Mouse (Mus musculus): ENCODE data around the gene Ccdc38. TPM values are rescaled to one million over a fixed set of nuclear protein-coding genes. Genes with fewer than 3 reads are reported as not detected.

Gene Ccdc38
- polyA plus RNA-seq, 1 experiment from 2014 or later: 0.08 TPM

GRCm38 (mm10) chr10:93519756-93520155, 20.7 kb upstream of the Ccdc38 start:
- ATAC-seq (ENCODE audit: insufficient read depth): no peak
- WGBS (ENCODE audit: insufficient replicate concordance): 65% methylated on average over 5 of the region's 5 CpGs
- H3K27me3 ChIP-seq: no peaks in the 10 kb centered on the region

DNA sequence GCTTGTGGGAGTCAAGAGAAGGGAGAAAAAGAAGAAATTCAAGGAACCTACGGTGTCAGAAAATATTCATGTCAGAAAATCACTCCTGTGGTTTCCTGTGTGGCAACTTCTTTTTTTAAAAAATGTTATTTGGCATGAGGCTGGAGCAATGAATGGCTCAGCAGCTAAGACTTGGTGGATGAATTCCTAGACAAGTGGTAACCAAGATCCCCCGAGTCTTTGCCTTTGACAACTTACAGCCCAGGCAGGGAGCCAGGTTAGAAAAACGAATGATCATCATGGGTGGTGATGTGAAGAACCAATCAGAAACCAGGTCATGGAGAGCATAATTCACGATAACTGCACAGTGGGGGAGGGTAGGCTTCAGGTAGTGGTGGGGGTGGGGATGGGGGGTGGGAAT, 19.4 kb upstream of the Ccdc38 start:
- H3K4me1 ChIP-seq (replicated peaks): 0 out of 2 replicates have a peak, but pooled peaks cover 8% of the 10 kb centered on the region
- H3K9me3 ChIP-seq (replicated peaks): no peaks in the 10 kb centered on the region
- H3K27me3 ChIP-seq: no peaks in the 10 kb centered on the region
- H3K9ac ChIP-seq: no peak overlapping the region
- H3K36me3 ChIP-seq (replicated peaks): no peaks in the 10 kb centered on the region
- 20% methylated on average over 4 of the region's 4 CpGs for WGBS (ENCODE audit: insufficient replicate concordance)
- no peak overlapping the region for H3K4me2 ChIP-seq
- H3K27ac ChIP-seq (replicated peaks): no peak overlapping the region
- no peak overlapping the region for H3K4me3 ChIP-seq (replicated peaks)
- ATAC-seq (ENCODE audit: insufficient read depth): no peak

More at GRCm38 (mm10) chr10:93519756-93520155, 20.7 kb upstream of the Ccdc38 start:
- Histone ChIP-seq H3K36me3 (replicated peaks) (no peaks in the 10 kb centered on the region), H3K4me3 (replicated peaks) (no peak overlapping the region), H3K4me2 (no peak overlapping the region), H3K9me3 (replicated peaks) (no peaks in the 10 kb centered on the region), H3K9ac (no peak overlapping the region), H3K4me1 (replicated peaks) (0 out of 2 replicates have a peak, but pooled peaks cover 5% of the 10 kb centered on the region), H3K27ac (replicated peaks) (no peak overlapping the region)

GRCm38 (mm10) chr10:93525329-93525728, 15.1 kb upstream of the Ccdc38 start:
- 58% methylated on average over 1 of the region's 1 CpGs for WGBS (ENCODE audit: insufficient replicate concordance)
- no peak overlapping the region for H3K4me2 ChIP-seq
- no peak overlapping the region for H3K9ac ChIP-seq
- no peak overlapping the region for H3K4me3 ChIP-seq (replicated peaks)
- 0 out of 2 replicates have a peak, but pooled peaks cover 7% of the 10 kb centered on the region for H3K36me3 ChIP-seq (replicated peaks)
- H3K27me3 ChIP-seq: no peaks in the 10 kb centered on the region
- H3K27ac ChIP-seq (replicated peaks): no peak overlapping the region
- no peaks in the 10 kb centered on the region for H3K9me3 ChIP-seq (replicated peaks)
- H3K4me1 ChIP-seq (replicated peaks): 0 out of 2 replicates have a peak, but pooled peaks cover 3% of the 10 kb centered on the region
- ATAC-seq (ENCODE audit: insufficient read depth): no peak

- no peak overlapping the region for H3K27ac ChIP-seq (replicated peaks)
- H3K27me3 ChIP-seq: peaks cover 35% of the 10 kb centered on the region
- H3K36me3 ChIP-seq (replicated peaks): no peaks in the 10 kb centered on the region
- 63% methylated on average over 2 of the region's 2 CpGs for WGBS (ENCODE audit: insufficient replicate concordance)
- peaks cover 15% of the 10 kb centered on the region for H3K4me1 ChIP-seq (replicated peaks)
- H3K9me3 ChIP-seq (replicated peaks): no peaks in the 10 kb centered on the region
- no peak overlapping the region for H3K9ac ChIP-seq
- no peak overlapping the region; the same call in 1 of the 2 replicates for H3K4me2 ChIP-seq
- no peak overlapping the region for H3K4me3 ChIP-seq (replicated peaks)
- no peak for ATAC-seq (ENCODE audit: insufficient read depth)
Measured at GRCm38 (mm10) chr10:93538287-93538686, 2.1 kb upstream of the Ccdc38 start.

DNA sequence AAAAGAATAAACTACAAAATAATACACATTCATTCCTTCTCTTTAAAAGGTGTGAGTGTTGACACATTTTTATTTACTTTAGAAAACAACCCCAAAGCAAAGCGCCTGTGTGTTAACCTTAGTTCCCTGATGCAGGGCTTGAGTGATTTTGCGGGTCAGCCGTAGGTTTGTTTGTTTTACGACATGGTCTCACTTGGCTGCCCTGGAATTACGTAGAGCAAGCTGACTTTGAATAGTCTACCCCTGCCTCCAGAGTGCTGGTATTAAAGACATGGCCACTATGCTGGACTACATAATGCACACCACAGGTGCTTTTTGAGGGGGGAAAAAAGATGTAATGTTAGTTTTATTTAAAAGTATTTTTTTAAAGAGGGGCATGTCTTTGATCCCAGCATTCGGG, 1.6 kb upstream of the Ccdc38 start:
- no peaks in the 10 kb centered on the region for H3K9me3 ChIP-seq (replicated peaks)
- no peak overlapping the region for H3K9ac ChIP-seq
- H3K27me3 ChIP-seq: peaks cover 35% of the 10 kb centered on the region
- peaks cover 15% of the 10 kb centered on the region for H3K4me1 ChIP-seq (replicated peaks)
- peak overlapping the region; percentile 10; the same call in 1 of the 2 replicates for H3K4me2 ChIP-seq
- H3K27ac ChIP-seq (replicated peaks): no peak overlapping the region; the same call in 1 of the 2 replicates
- WGBS (ENCODE audit: insufficient replicate concordance): 71% methylated on average over 6 of the region's 6 CpGs
- H3K36me3 ChIP-seq (replicated peaks): no peaks in the 10 kb centered on the region
- no peak overlapping the region for H3K4me3 ChIP-seq (replicated peaks)
- peak; percentile 43; the same call in 1 of the 2 replicates for ATAC-seq (ENCODE audit: insufficient read depth)

- ATAC-seq (ENCODE audit: insufficient read depth): peak; percentile 76
- Histone ChIP-seq H3K9ac (peak within 1 kb of the TSS; percentile 40), H3K27me3 (peaks cover 30% of the 10 kb centered on the region), H3K4me3 (replicated peaks) (peak within 1 kb of the TSS; percentile 53), H3K27ac (replicated peaks) (peak within 1 kb of the TSS; percentile 53), H3K36me3 (replicated peaks) (no peaks in the 10 kb centered on the region), H3K4me1 (replicated peaks) (peaks cover 15% of the 10 kb centered on the region), H3K4me2 (peak within 1 kb of the TSS; percentile 72), H3K9me3 (replicated peaks) (no peaks in the 10 kb centered on the region)
- WGBS (ENCODE audit: insufficient replicate concordance): 2% methylated on average over 35 of the region's 35 CpGs
Measured at GRCm38 (mm10) chr10:93539775-93540430, 529 bp upstream of the Ccdc38 start, which contains the start of gene Amdhd1. Gene Amdhd1 (minus strand): TSS chr10:93540033.

- Histone ChIP-seq H3K4me1 (replicated peaks) (peaks cover 15% of the 10 kb centered on the region), H3K36me3 (replicated peaks) (no peaks in the 10 kb centered on the region), H3K9me3 (replicated peaks) (no peaks in the 10 kb centered on the region), H3K27me3 (peaks cover 21% of the 10 kb centered on the region), H3K27ac (replicated peaks) (no peak overlapping the region), H3K4me2 (no peak overlapping the region), H3K9ac (no peak overlapping the region), H3K4me3 (replicated peaks) (no peak overlapping the region)
- 48% methylated on average over 1 of the region's 1 CpGs for WGBS (ENCODE audit: insufficient replicate concordance)
- ATAC-seq (ENCODE audit: insufficient read depth): no peak
Measured at GRCm38 (mm10) chr10:93541585-93541984, 1.2 kb downstream of the Ccdc38 start.

- peaks cover 15% of the 10 kb centered on the region for H3K4me1 ChIP-seq (replicated peaks)
- no peaks in the 10 kb centered on the region for H3K36me3 ChIP-seq (replicated peaks)
- no peak overlapping the region for H3K4me3 ChIP-seq (replicated peaks)
- H3K4me2 ChIP-seq: no peak overlapping the region
- no peak for ATAC-seq (ENCODE audit: insufficient read depth)
- no peak overlapping the region for H3K9ac ChIP-seq
- WGBS (ENCODE audit: insufficient replicate concordance): 43% methylated on average over 4 of the region's 4 CpGs
- no peaks in the 10 kb centered on the region for H3K9me3 ChIP-seq (replicated peaks)
- peaks cover 19% of the 10 kb centered on the region for H3K27me3 ChIP-seq
- H3K27ac ChIP-seq (replicated peaks): no peak overlapping the region
Measured at GRCm38 (mm10) chr10:93542356-93542755, 1.9 kb downstream of the Ccdc38 start.

DNA sequence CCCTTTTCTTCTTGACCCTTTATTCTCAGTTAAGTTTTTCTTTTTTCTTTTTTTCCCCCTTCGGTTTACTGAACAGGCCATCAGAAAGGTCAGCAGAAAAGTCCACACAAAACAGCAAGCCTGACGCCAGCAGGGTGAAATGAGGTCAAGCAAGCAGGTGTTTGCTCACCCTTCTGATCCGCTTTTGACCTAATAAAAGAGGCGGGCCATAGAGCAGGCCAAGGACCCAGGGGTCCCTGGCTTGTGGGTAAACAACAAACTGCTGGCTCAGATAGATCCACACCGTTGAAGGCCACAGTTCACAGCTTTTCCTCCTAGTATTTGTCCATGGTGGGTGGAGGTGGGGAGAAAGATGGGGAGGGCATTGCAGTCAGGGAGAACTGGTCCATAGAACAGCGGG, 2.7 kb downstream of the Ccdc38 start:
- no peak overlapping the region for H3K27ac ChIP-seq (replicated peaks)

GRCm38 (mm10) chr10:93544172-93544571, 3.7 kb downstream of the Ccdc38 start:
- 55% methylated on average over 5 of the region's 5 CpGs for WGBS (ENCODE audit: insufficient replicate concordance)
- no peaks in the 10 kb centered on the region for H3K36me3 ChIP-seq (replicated peaks)
- H3K9ac ChIP-seq: no peak overlapping the region
- 0 out of 2 replicates have a peak, but pooled peaks cover 3% of the 10 kb centered on the region for H3K27me3 ChIP-seq
- no peak for ATAC-seq (ENCODE audit: insufficient read depth)
- no peak overlapping the region for H3K4me3 ChIP-seq (replicated peaks)
- H3K4me2 ChIP-seq: no peak overlapping the region
- H3K4me1 ChIP-seq (replicated peaks): peaks cover 15% of the 10 kb centered on the region
- H3K9me3 ChIP-seq (replicated peaks): no peaks in the 10 kb centered on the region
- no peak overlapping the region for H3K27ac ChIP-seq (replicated peaks)

More for the DNA sequence above, 2.7 kb downstream of the Ccdc38 start:
- WGBS (ENCODE audit: insufficient replicate concordance): 54% methylated on average over 6 of the region's 6 CpGs
- Histone ChIP-seq H3K4me1 (replicated peaks) (peaks cover 15% of the 10 kb centered on the region), H3K4me3 (replicated peaks) (no peak overlapping the region), H3K36me3 (replicated peaks) (no peaks in the 10 kb centered on the region), H3K27me3 (peaks cover 11% of the 10 kb centered on the region), H3K9ac (no peak overlapping the region), H3K9me3 (replicated peaks) (no peaks in the 10 kb centered on the region), H3K4me2 (no peak overlapping the region)
- no peak for ATAC-seq (ENCODE audit: insufficient read depth)

- H3K4me3 ChIP-seq (replicated peaks): no peak overlapping the region
- H3K27ac ChIP-seq (replicated peaks): no peak overlapping the region
- WGBS (ENCODE audit: insufficient replicate concordance): 67% methylated on average over 4 of the region's 4 CpGs
- no peak overlapping the region for H3K4me2 ChIP-seq
- H3K9ac ChIP-seq: no peak overlapping the region
- ATAC-seq (ENCODE audit: insufficient read depth): no peak
- no peaks in the 10 kb centered on the region for H3K9me3 ChIP-seq (replicated peaks)
- H3K27me3 ChIP-seq: no peaks in the 10 kb centered on the region
- no peaks in the 10 kb centered on the region for H3K36me3 ChIP-seq (replicated peaks)
- no peaks in the 10 kb centered on the region for H3K4me1 ChIP-seq (replicated peaks)
Measured at GRCm38 (mm10) chr10:93547741-93548270, 7.4 kb downstream of the Ccdc38 start.
